Mouse (Mus musculus): ENCODE results near the gene Rasl12.

The Rasl12 gene

GRCm38 (mm10) chr9:65419633-65420032, 21.3 kb downstream of the Rasl12 start:
- Histone ChIP-seq H3K36me3 (ENCODE audit: insufficient read depth, low read length) (no peaks in the 10 kb centered on the region), H3K27me3 (ENCODE audit: insufficient read depth, low read length) (no peaks in the 10 kb centered on the region; the same call in 1 of the 2 replicates), H3K4me3 (replicated peaks; ENCODE audit: low read length) (no peak overlapping the region), H3K9me3 (ENCODE audit: low read length) (no peaks in the 10 kb centered on the region), H3K4me1 (replicated peaks; ENCODE audit: low read depth, low read length) (peaks cover 15% of the 10 kb centered on the region)
- no peak for TF ChIP-seq POU5F1 (IDR thresholded peaks at IDR 0.05; ENCODE audit: borderline replicate concordance, low read length)
- TF ChIP-seq NANOG (IDR thresholded peaks at IDR 0.05; ENCODE audit: borderline replicate concordance, low read length): no peak
- TF ChIP-seq CTCF (conservative IDR thresholded peaks at IDR 0.05; ENCODE audit: low read length): 0 out of 2 replicates have a peak, but pooled peaks have one; percentile 1

- Histone ChIP-seq H3K27me3 (ENCODE audit: insufficient read depth, low read length) (no peaks in the 10 kb centered on the region), H3K9me3 (ENCODE audit: low read length) (no peaks in the 10 kb centered on the region), H3K36me3 (ENCODE audit: insufficient read depth, low read length) (no peaks in the 10 kb centered on the region), H3K4me3 (replicated peaks; ENCODE audit: low read length) (no peak within 1 kb of the TSS), H3K4me1 (replicated peaks; ENCODE audit: low read depth, low read length) (peaks cover 18% of the 10 kb centered on the region)
- no peak for TF ChIP-seq NANOG (IDR thresholded peaks at IDR 0.05; ENCODE audit: borderline replicate concordance, low read length)
- TF ChIP-seq CTCF (conservative IDR thresholded peaks at IDR 0.05; ENCODE audit: low read length): no peak
- no peak for TF ChIP-seq POU5F1 (IDR thresholded peaks at IDR 0.05; ENCODE audit: borderline replicate concordance, low read length)
Observed at GRCm38 (mm10) chr9:65422760-65423501, 24.6 kb downstream of the Rasl12 start, which contains the start of gene Slc51b. TSS of gene Slc51b (minus strand) at chr9:65422955.

GRCm38 (mm10) chr9:65424393-65424792, 26.1 kb downstream of the Rasl12 start:
- Histone ChIP-seq H3K27me3 (ENCODE audit: insufficient read depth, low read length) (no peaks in the 10 kb centered on the region), H3K9me3 (ENCODE audit: low read length) (no peaks in the 10 kb centered on the region), H3K4me1 (replicated peaks; ENCODE audit: low read depth, low read length) (peaks cover 18% of the 10 kb centered on the region), H3K4me3 (replicated peaks; ENCODE audit: low read length) (no peak overlapping the region), H3K36me3 (ENCODE audit: insufficient read depth, low read length) (no peaks in the 10 kb centered on the region)
- TF ChIP-seq POU5F1 (IDR thresholded peaks at IDR 0.05; ENCODE audit: borderline replicate concordance, low read length): no peak
- no peak for TF ChIP-seq NANOG (IDR thresholded peaks at IDR 0.05; ENCODE audit: borderline replicate concordance, low read length)
- no peak for TF ChIP-seq CTCF (conservative IDR thresholded peaks at IDR 0.05; ENCODE audit: low read length)

GRCm38 (mm10) chr9:65427511-65427910, 29.2 kb downstream of the Rasl12 start:
- Histone ChIP-seq H3K27me3 (ENCODE audit: insufficient read depth, low read length) (no peaks in the 10 kb centered on the region), H3K4me3 (replicated peaks; ENCODE audit: low read length) (no peak overlapping the region), H3K9me3 (ENCODE audit: low read length) (no peaks in the 10 kb centered on the region), H3K4me1 (replicated peaks; ENCODE audit: low read depth, low read length) (peaks cover 24% of the 10 kb centered on the region), H3K36me3 (ENCODE audit: insufficient read depth, low read length) (no peaks in the 10 kb centered on the region)
- no peak for TF ChIP-seq CTCF (conservative IDR thresholded peaks at IDR 0.05; ENCODE audit: low read length)
- TF ChIP-seq NANOG (IDR thresholded peaks at IDR 0.05; ENCODE audit: borderline replicate concordance, low read length): no peak
- no peak for TF ChIP-seq POU5F1 (IDR thresholded peaks at IDR 0.05; ENCODE audit: borderline replicate concordance, low read length)

- Histone ChIP-seq H3K27me3 (ENCODE audit: insufficient read depth, low read length) (peaks cover 2% of the 10 kb centered on the region; the same call in 1 of the 2 replicates), H3K4me3 (replicated peaks; ENCODE audit: low read length) (no peak overlapping the region), H3K9me3 (ENCODE audit: low read length) (no peaks in the 10 kb centered on the region), H3K36me3 (ENCODE audit: insufficient read depth, low read length) (no peaks in the 10 kb centered on the region), H3K4me1 (replicated peaks; ENCODE audit: low read depth, low read length) (peaks cover 20% of the 10 kb centered on the region)
- TF ChIP-seq POU5F1 (IDR thresholded peaks at IDR 0.05; ENCODE audit: borderline replicate concordance, low read length) (no peak), NANOG (IDR thresholded peaks at IDR 0.05; ENCODE audit: borderline replicate concordance, low read length) (no peak), CTCF (conservative IDR thresholded peaks at IDR 0.05; ENCODE audit: low read length) (no peak)
Observed at GRCm38 (mm10) chr9:65428003-65428402, 29.7 kb downstream of the Rasl12 start.

- H3K4me1 ChIP-seq (replicated peaks; ENCODE audit: low read depth, low read length): peaks cover 23% of the 10 kb centered on the region
- H3K27me3 ChIP-seq (ENCODE audit: insufficient read depth, low read length): peaks cover 6% of the 10 kb centered on the region; the same call in 1 of the 2 replicates
- H3K9me3 ChIP-seq (ENCODE audit: low read length): no peaks in the 10 kb centered on the region
- H3K4me3 ChIP-seq (replicated peaks; ENCODE audit: low read length): no peak overlapping the region
- TF ChIP-seq NANOG (IDR thresholded peaks at IDR 0.05; ENCODE audit: borderline replicate concordance, low read length): no peak
- TF ChIP-seq CTCF (conservative IDR thresholded peaks at IDR 0.05; ENCODE audit: low read length): no peak
- TF ChIP-seq POU5F1 (IDR thresholded peaks at IDR 0.05; ENCODE audit: borderline replicate concordance, low read length): no peak
- H3K36me3 ChIP-seq (ENCODE audit: insufficient read depth, low read length): no peaks in the 10 kb centered on the region
Observed at GRCm38 (mm10) chr9:65430401-65430800, 32.1 kb downstream of the Rasl12 start.

GRCm38 (mm10) chr9:65430921-65431320, 32.6 kb downstream of the Rasl12 start:
- Histone ChIP-seq H3K4me1 (replicated peaks; ENCODE audit: low read depth, low read length) (peaks cover 23% of the 10 kb centered on the region), H3K27me3 (ENCODE audit: insufficient read depth, low read length) (peaks cover 6% of the 10 kb centered on the region; the same call in 1 of the 2 replicates), H3K4me3 (replicated peaks; ENCODE audit: low read length) (no peak overlapping the region), H3K36me3 (ENCODE audit: insufficient read depth, low read length) (no peaks in the 10 kb centered on the region), H3K9me3 (ENCODE audit: low read length) (no peaks in the 10 kb centered on the region)
- TF ChIP-seq POU5F1 (IDR thresholded peaks at IDR 0.05; ENCODE audit: borderline replicate concordance, low read length): no peak
- TF ChIP-seq NANOG (IDR thresholded peaks at IDR 0.05; ENCODE audit: borderline replicate concordance, low read length): no peak
- TF ChIP-seq CTCF (conservative IDR thresholded peaks at IDR 0.05; ENCODE audit: low read length): no peak

- TF ChIP-seq NANOG (IDR thresholded peaks at IDR 0.05; ENCODE audit: borderline replicate concordance, low read length): no peak
- TF ChIP-seq CTCF (conservative IDR thresholded peaks at IDR 0.05; ENCODE audit: low read length): peak; percentile 85
Observed at GRCm38 (mm10) chr9:65432236-65432635, 33.9 kb downstream of the Rasl12 start.

More at GRCm38 (mm10) chr9:65432236-65432635, 33.9 kb downstream of the Rasl12 start:
- H3K36me3 ChIP-seq (ENCODE audit: insufficient read depth, low read length): 0 out of 2 replicates have a peak, but pooled peaks cover 1% of the 10 kb centered on the region
- no peak overlapping the region for H3K4me3 ChIP-seq (replicated peaks; ENCODE audit: low read length)
- no peaks in the 10 kb centered on the region for H3K9me3 ChIP-seq (ENCODE audit: low read length)
- H3K4me1 ChIP-seq (replicated peaks; ENCODE audit: low read depth, low read length): peaks cover 31% of the 10 kb centered on the region
- peaks cover 6% of the 10 kb centered on the region; the same call in 1 of the 2 replicates for H3K27me3 ChIP-seq (ENCODE audit: insufficient read depth, low read length)
